Mouse (Mus musculus): ENCODE measurements around the gene Adamts2. TPM values are rescaled to one million over a fixed set of nuclear protein-coding genes. Genes with fewer than 3 reads are reported as not detected.

Gene Adamts2
- total and polyA plus RNA-seq, 3 experiments: not detected

DNA sequence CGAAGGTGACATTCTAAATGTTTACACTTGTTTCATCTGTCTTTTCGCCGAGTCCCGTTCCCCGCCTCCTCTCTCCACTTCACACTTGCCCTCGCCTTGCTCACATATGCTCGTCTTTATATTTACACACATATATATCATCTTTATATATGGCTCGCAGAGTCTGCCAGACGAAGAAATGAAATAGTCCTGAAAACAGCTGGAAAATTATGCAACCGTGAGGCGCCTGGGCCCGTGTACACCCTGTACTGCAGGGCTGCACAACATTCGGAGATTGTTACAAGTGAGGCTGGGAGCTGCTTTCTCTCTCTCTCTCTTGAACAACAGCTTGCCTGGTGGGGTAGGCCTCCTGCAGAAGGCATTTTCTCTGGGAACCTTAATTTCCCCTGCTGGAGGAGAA is 10.8 kb upstream of the Adamts2 start:
- Histone ChIP-seq H3K4me3 (replicated peaks in 1 of 3; ENCODE audit: low read depth in 2 of 3, low read length in 2 of 3, poor library complexity in 1 of 3) (no peak overlapping the region), H3K4me2 (ENCODE audit: insufficient read depth, low read depth, poor library complexity, severe bottlenecking) (no peak overlapping the region), H3K9ac (ENCODE audit: insufficient read depth, low read depth) (no peak overlapping the region), H3K36me3 (replicated peaks in 1 of 2; ENCODE audit: control insufficient read depth in 1 of 2, insufficient read depth in 1 of 2, low read length in 1 of 2) (no peaks in the 10 kb centered on the region), H3K9me3 (replicated peaks; ENCODE audit: low read length) (peaks cover under 1% of the 10 kb centered on the region), H3K27me3 (replicated peaks) (peaks cover 69% of the 10 kb centered on the region), H3K27ac (ENCODE audit: insufficient read depth, low read depth) (no peak overlapping the region), H3K4me1 (ENCODE audit: control insufficient read depth in 1 of 2, insufficient read depth in 2 of 2) (no peaks in the 10 kb centered on the region), H3K79me2 (replicated peaks; ENCODE audit: control insufficient read depth, extremely low read depth, insufficient read depth, poor library complexity, severe bottlenecking) (no peaks in the 10 kb centered on the region)
- no peak for DNase-seq (ENCODE audit: extremely low read depth)
- dilution Hi-C loops (cut with MboI; ENCODE audit: extremely low pct_ligation_motif_present, extremely low pct_unique_long_range_greater_than_20kb, low sequenced_read_pairs) (no loop called here), in situ Hi-C loops (cut with MboI; ENCODE audit: low pct_ligation_motif_present, low pct_unique_long_range_greater_than_20kb, low sequenced_read_pairs) (no loop called here)
- no peak for TF ChIP-seq MAX (IDR thresholded peaks at IDR 0.05; ENCODE audit: low read length)
- TF ChIP-seq ZC3H11A (IDR thresholded peaks at IDR 0.05; ENCODE audit: low read depth, low read length): no peak
- no peak for TF ChIP-seq MAFK (IDR thresholded peaks at IDR 0.05; ENCODE audit: insufficient replicate concordance, low read length)
- TF ChIP-seq MYC (IDR thresholded peaks at IDR 0.05; ENCODE audit: low read depth, low read length): no peak
- TF ChIP-seq ELF1 (IDR thresholded peaks at IDR 0.05; ENCODE audit: low read depth, low read length): no peak
- no peak for TF ChIP-seq RAD21 (IDR thresholded peaks at IDR 0.05; ENCODE audit: low read depth, low read length)
- TF ChIP-seq SIN3A (IDR thresholded peaks at IDR 0.05; ENCODE audit: low read length): no peak
- TF ChIP-seq CHD1 (IDR thresholded peaks at IDR 0.05; ENCODE audit: low read depth, low read length): no peak
- TF ChIP-seq SMC3 (IDR thresholded peaks at IDR 0.05; ENCODE audit: low read depth, low read length): no peak
- TF ChIP-seq CTCF (conservative IDR thresholded peaks at IDR 0.05 in 1 of 2, IDR thresholded peaks at IDR 0.05 in 1 of 2; ENCODE audit: low read depth in 2 of 2, low read length in 2 of 2): no peak
- TF ChIP-seq ZKSCAN1 (IDR thresholded peaks at IDR 0.05; ENCODE audit: borderline replicate concordance, low read depth, low read length): no peak
- TF ChIP-seq IRF4 (IDR thresholded peaks at IDR 0.05; ENCODE audit: low read depth, low read length): no peak
- no peak for TF ChIP-seq JUN (IDR thresholded peaks at IDR 0.05; ENCODE audit: insufficient read depth, low read depth, low read length)
- TF ChIP-seq TCF12 (IDR thresholded peaks at IDR 0.05; ENCODE audit: low read depth, low read length): no peak
- TF ChIP-seq MAZ (IDR thresholded peaks at IDR 0.05; ENCODE audit: low read depth, low read length): no peak
- no peak for TF ChIP-seq MXI1 (IDR thresholded peaks at IDR 0.05; ENCODE audit: low read depth, low read length)

DNA sequence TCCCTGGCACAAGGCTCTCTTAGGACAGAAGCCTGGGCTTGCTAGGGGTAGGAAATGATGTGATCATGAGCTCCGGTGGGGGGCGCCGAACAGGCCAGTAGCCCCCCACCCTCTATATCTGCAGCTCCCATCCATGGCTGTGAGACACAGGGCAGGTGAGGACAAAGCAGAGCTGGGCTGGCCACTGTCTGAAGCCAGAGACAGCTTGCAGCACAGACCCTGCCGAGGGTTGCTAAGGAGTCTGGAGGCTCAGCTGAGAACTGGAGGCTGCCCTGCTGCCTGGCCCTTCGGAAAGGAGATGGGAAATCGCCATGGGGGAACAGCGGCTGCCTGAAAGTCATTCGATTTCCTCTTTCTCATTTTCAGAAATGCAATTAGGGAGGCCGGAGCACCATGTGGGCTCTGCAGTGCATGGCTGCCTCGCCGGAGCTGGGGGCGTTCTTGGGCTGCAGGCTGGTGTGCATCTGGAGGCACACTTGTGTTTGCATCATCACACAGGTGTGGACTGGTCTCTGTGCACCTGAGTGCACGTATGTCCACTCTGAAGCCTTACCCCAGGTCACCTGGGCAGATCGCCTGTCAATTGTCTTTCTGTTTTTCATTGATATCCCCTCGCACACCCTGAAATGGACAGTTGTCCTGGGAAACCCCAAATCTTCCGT is 8.9 kb upstream of the Adamts2 start:
- dilution Hi-C loops (cut with MboI; ENCODE audit: extremely low pct_ligation_motif_present, extremely low pct_unique_long_range_greater_than_20kb, low sequenced_read_pairs): no loop called here
- Histone ChIP-seq H3K9me3 (replicated peaks; ENCODE audit: low read length) (no peaks in the 10 kb centered on the region), H3K4me3 (replicated peaks in 1 of 3; ENCODE audit: low read depth in 2 of 3, low read length in 2 of 3, poor library complexity in 1 of 3) (no peak overlapping the region), H3K9ac (ENCODE audit: insufficient read depth, low read depth) (no peak overlapping the region), H3K36me3 (replicated peaks in 1 of 2; ENCODE audit: control insufficient read depth in 1 of 2, insufficient read depth in 1 of 2, low read length in 1 of 2) (no peaks in the 10 kb centered on the region), H3K79me2 (replicated peaks; ENCODE audit: control insufficient read depth, extremely low read depth, insufficient read depth, poor library complexity, severe bottlenecking) (no peaks in the 10 kb centered on the region), H3K27ac (ENCODE audit: insufficient read depth, low read depth) (no peak overlapping the region), H3K4me1 (ENCODE audit: control insufficient read depth in 1 of 2, insufficient read depth in 2 of 2) (no peaks in the 10 kb centered on the region), H3K4me2 (ENCODE audit: insufficient read depth, low read depth, poor library complexity, severe bottlenecking) (no peak overlapping the region), H3K27me3 (replicated peaks) (peaks cover 81% of the 10 kb centered on the region)
- TF ChIP-seq POLR2A (IDR thresholded peaks at IDR 0.05; ENCODE audit: low read depth, low read length) (no peak), JUN (IDR thresholded peaks at IDR 0.05; ENCODE audit: insufficient read depth, low read depth, low read length) (no peak), UBTF (IDR thresholded peaks at IDR 0.05; ENCODE audit: low read depth, low read length) (no peak), ZKSCAN1 (IDR thresholded peaks at IDR 0.05; ENCODE audit: borderline replicate concordance, low read depth, low read length) (no peak), MAX (IDR thresholded peaks at IDR 0.05; ENCODE audit: low read length) (no peak), RCOR1 (conservative IDR thresholded peaks at IDR 0.05; ENCODE audit: low read depth, low read length) (no peak), CHD1 (IDR thresholded peaks at IDR 0.05; ENCODE audit: low read depth, low read length) (no peak), MEF2A (IDR thresholded peaks at IDR 0.05; ENCODE audit: borderline replicate concordance, low read depth, low read length) (no peak), NRF1 (IDR thresholded peaks at IDR 0.05; ENCODE audit: low read depth, low read length) (no peak), POLR2AphosphoS2 (IDR thresholded peaks at IDR 0.05; ENCODE audit: low read depth, low read length) (no peak)
- in situ Hi-C loops (cut with MboI; ENCODE audit: low pct_ligation_motif_present, low pct_unique_long_range_greater_than_20kb, low sequenced_read_pairs): no loop called here
- no peak for DNase-seq (ENCODE audit: extremely low read depth)

Measured in CH12.LX (cell line).